Mouse (Mus musculus): ENCODE data around the gene Yipf3. TPM values are rescaled to one million over a fixed set of nuclear protein-coding genes. Genes with fewer than 3 reads are reported as not detected.
A peak's percentile ranks its signal among the peaks of the same experiment; 100 is the strongest.

The Yipf3 gene
- total and polyA plus RNA-seq, 3 experiments = 15.8 to 52.6 (median 32.5) TPM

- H3K9ac ChIP-seq (ENCODE audit: insufficient read depth, low read depth) = peak overlapping the region; percentile 30; the same call in 1 of the 2 replicates
- in situ Hi-C loops (cut with MboI; ENCODE audit: low pct_ligation_motif_present, low pct_unique_long_range_greater_than_20kb, low sequenced_read_pairs) (no loop called here), dilution Hi-C loops (cut with MboI; ENCODE audit: extremely low pct_ligation_motif_present, extremely low pct_unique_long_range_greater_than_20kb, low sequenced_read_pairs) (no loop called here)
- H3K27me3 ChIP-seq (replicated peaks) = no peaks in the 10 kb centered on the region
- peaks cover 48 to 66% of the 10 kb centered on the region in 2 experiments for H3K36me3 ChIP-seq (replicated peaks in 1 of 2; ENCODE audit: control insufficient read depth in 1 of 2, insufficient read depth in 1 of 2, low read length in 1 of 2)
- no peak overlapping the region for H3K27ac ChIP-seq (ENCODE audit: insufficient read depth, low read depth)
- H3K79me2 ChIP-seq (replicated peaks; ENCODE audit: control insufficient read depth, extremely low read depth, insufficient read depth, poor library complexity, severe bottlenecking) = no peaks in the 10 kb centered on the region
- TF ChIP-seq E2F4 (IDR thresholded peaks at IDR 0.05; ENCODE audit: insufficient replicate concordance, low read depth, low read length) = no peak
- TF ChIP-seq SMC3 (IDR thresholded peaks at IDR 0.05; ENCODE audit: low read depth, low read length) = no peak
- TF ChIP-seq ZC3H11A (IDR thresholded peaks at IDR 0.05; ENCODE audit: low read depth, low read length) = no peak
- no peak for TF ChIP-seq HCFC1 (IDR thresholded peaks at IDR 0.05; ENCODE audit: low read depth, low read length)
- TF ChIP-seq IRF4 (IDR thresholded peaks at IDR 0.05; ENCODE audit: low read depth, low read length) = no peak
- no peak for TF ChIP-seq JUND (conservative IDR thresholded peaks at IDR 0.05; ENCODE audit: low read depth, low read length)
- TF ChIP-seq POLR2AphosphoS2 (IDR thresholded peaks at IDR 0.05; ENCODE audit: low read depth, low read length) = no peak
- TF ChIP-seq NRF1 (IDR thresholded peaks at IDR 0.05; ENCODE audit: low read depth, low read length) = 0 out of 2 replicates have a peak, but pooled peaks have one; percentile 24
- H3K4me3 ChIP-seq (replicated peaks in 1 of 3; ENCODE audit: low read depth in 2 of 3, low read length in 2 of 3, poor library complexity in 1 of 3) = peak overlapping the region in 2 of 3 experiments; percentile 60 to 62
- H3K4me1 ChIP-seq (ENCODE audit: control insufficient read depth in 1 of 2, insufficient read depth in 2 of 2) = peaks cover 8 to 23% of the 10 kb centered on the region in 2 experiments
- DNase-seq (ENCODE audit: extremely low read depth) = no peak
- peak overlapping the region; percentile 87 for H3K4me2 ChIP-seq (ENCODE audit: insufficient read depth, low read depth, poor library complexity, severe bottlenecking)
- no peaks in the 10 kb centered on the region for H3K9me3 ChIP-seq (replicated peaks; ENCODE audit: low read length)
Measured at GRCm38 (mm10) chr17:46254106-46254505, 6.2 kb downstream of the Yipf3 start.

GRCm38 (mm10) chr17:46255147-46255546 lies 7.3 kb downstream of the Yipf3 start:
- dilution Hi-C loops (cut with MboI; ENCODE audit: extremely low pct_ligation_motif_present, extremely low pct_unique_long_range_greater_than_20kb, low sequenced_read_pairs) = no loop called here
- DNase-seq (ENCODE audit: extremely low read depth) = no peak
- Histone ChIP-seq H3K4me1 (ENCODE audit: control insufficient read depth in 1 of 2, insufficient read depth in 2 of 2) (peaks cover 5 to 14% of the 10 kb centered on the region in 2 experiments), H3K27me3 (replicated peaks) (no peaks in the 10 kb centered on the region), H3K36me3 (replicated peaks in 1 of 2; ENCODE audit: control insufficient read depth in 1 of 2, insufficient read depth in 1 of 2, low read length in 1 of 2) (peaks cover 51 to 66% of the 10 kb centered on the region in 2 experiments), H3K4me3 (replicated peaks in 1 of 3; ENCODE audit: low read depth in 2 of 3, low read length in 2 of 3, poor library complexity in 1 of 3) (no peak overlapping the region), H3K27ac (ENCODE audit: insufficient read depth, low read depth) (no peak overlapping the region), H3K79me2 (replicated peaks; ENCODE audit: control insufficient read depth, extremely low read depth, insufficient read depth, poor library complexity, severe bottlenecking) (no peaks in the 10 kb centered on the region), H3K9ac (ENCODE audit: insufficient read depth, low read depth) (no peak overlapping the region), H3K4me2 (ENCODE audit: insufficient read depth, low read depth, poor library complexity, severe bottlenecking) (no peak overlapping the region), H3K9me3 (replicated peaks; ENCODE audit: low read length) (no peaks in the 10 kb centered on the region)
- in situ Hi-C loops (cut with MboI; ENCODE audit: low pct_ligation_motif_present, low pct_unique_long_range_greater_than_20kb, low sequenced_read_pairs) = no loop called here
- TF ChIP-seq SMC3 (IDR thresholded peaks at IDR 0.05; ENCODE audit: low read depth, low read length) (no peak), JUND (conservative IDR thresholded peaks at IDR 0.05; ENCODE audit: low read depth, low read length) (no peak), CHD1 (IDR thresholded peaks at IDR 0.05; ENCODE audit: low read depth, low read length) (no peak), ZC3H11A (IDR thresholded peaks at IDR 0.05; ENCODE audit: low read depth, low read length) (no peak), RAD21 (IDR thresholded peaks at IDR 0.05; ENCODE audit: low read depth, low read length) (no peak), MEF2A (IDR thresholded peaks at IDR 0.05; ENCODE audit: borderline replicate concordance, low read depth, low read length) (no peak), ETS1 (conservative IDR thresholded peaks at IDR 0.05; ENCODE audit: low read depth, low read length) (no peak), ZMIZ1 (IDR thresholded peaks at IDR 0.05; ENCODE audit: low read depth, low read length) (no peak), GABPA (IDR thresholded peaks at IDR 0.05; ENCODE audit: insufficient replicate concordance, low read depth, low read length) (no peak), MYC (IDR thresholded peaks at IDR 0.05; ENCODE audit: low read depth, low read length) (no peak), POLR2A (IDR thresholded peaks at IDR 0.05; ENCODE audit: low read depth, low read length) (no peak), USF1 (IDR thresholded peaks at IDR 0.05; ENCODE audit: low read depth, low read length) (no peak), TCF12 (IDR thresholded peaks at IDR 0.05; ENCODE audit: low read depth, low read length) (no peak), NRF1 (IDR thresholded peaks at IDR 0.05; ENCODE audit: low read depth, low read length) (no peak), TBP (conservative IDR thresholded peaks at IDR 0.05; ENCODE audit: low read depth, low read length) (no peak), NELFE (IDR thresholded peaks at IDR 0.05; ENCODE audit: low read depth, low read length) (no peak), POLR2AphosphoS2 (IDR thresholded peaks at IDR 0.05; ENCODE audit: low read depth, low read length) (no peak), CTCF (conservative IDR thresholded peaks at IDR 0.05 in 1 of 2, IDR thresholded peaks at IDR 0.05 in 1 of 2; ENCODE audit: low read depth in 2 of 2, low read length in 2 of 2) (no peak)
